Mouse (Mus musculus): ENCODE data around the gene Klf8.

Gene Klf8

DNA sequence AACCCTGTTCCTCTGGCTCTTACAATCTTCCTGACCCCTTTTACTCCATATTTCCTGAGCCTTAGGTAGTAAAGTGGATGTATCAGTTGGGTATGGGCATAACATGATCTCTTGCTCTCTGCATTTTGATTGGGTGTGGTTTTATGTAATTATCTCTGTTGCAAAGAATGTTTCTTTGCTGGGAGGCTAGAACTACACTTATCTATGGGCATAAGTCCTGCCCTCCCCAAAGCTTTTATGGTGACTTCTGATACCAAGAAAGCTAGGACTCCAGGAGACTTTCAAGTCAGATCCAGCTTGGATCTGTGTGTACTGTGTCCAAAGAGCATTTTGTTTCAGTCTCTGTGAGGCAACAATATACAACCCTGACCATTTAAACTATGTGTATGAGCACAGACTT lies 202.3 kb downstream of the Klf8 start:
- no peak for DNase-seq (ENCODE audit: low spot score in 2 of 2)

DNA sequence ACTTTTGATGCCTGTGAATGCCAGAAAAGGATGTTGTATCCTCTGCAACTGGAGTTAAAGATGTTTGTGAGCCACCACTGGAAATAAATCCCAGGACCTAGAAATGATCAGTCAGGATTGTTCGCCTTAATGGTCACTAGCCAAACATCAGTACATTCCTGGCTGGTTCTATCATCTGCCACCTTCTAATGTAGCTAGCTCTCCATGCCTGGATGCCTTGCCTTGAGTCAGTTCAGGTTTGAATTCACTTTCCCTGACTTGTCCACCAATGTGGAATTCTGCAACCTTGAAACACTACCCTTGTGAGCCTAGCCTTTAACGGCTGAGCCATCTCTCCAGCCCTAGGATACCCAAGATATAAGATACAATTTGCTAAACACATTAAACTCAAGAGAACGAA lies 202.8 kb downstream of the Klf8 start:
- DNase-seq (ENCODE audit: low spot score in 2 of 2): no peak
